Mouse (Mus musculus): Measurements from ENCODE around the gene Cux2.

- no peak for TF ChIP-seq CHD2 (IDR thresholded peaks at IDR 0.05; ENCODE audit: low read length)
- TF ChIP-seq TBP (IDR thresholded peaks at IDR 0.05; ENCODE audit: low read depth, low read length), result no peak
- TF ChIP-seq MAZ (IDR thresholded peaks at IDR 0.05; ENCODE audit: low read depth, low read length), result no peak
- no peak for TF ChIP-seq MAX (IDR thresholded peaks at IDR 0.05; ENCODE audit: low read length)
- TF ChIP-seq GABPA (IDR thresholded peaks at IDR 0.05; ENCODE audit: low read depth, low read length), result no peak
- TF ChIP-seq CTCF (IDR thresholded peaks at IDR 0.05 in 2 of 3, conservative IDR thresholded peaks at IDR 0.05 in 1 of 3; ENCODE audit: control insufficient read depth in 1 of 3, insufficient read depth in 1 of 3, low read depth in 2 of 3, low read length in 3 of 3, poor library complexity in 1 of 3, severe bottlenecking in 1 of 3), result no peak
- TF ChIP-seq ZKSCAN1 (IDR thresholded peaks at IDR 0.05; ENCODE audit: low read depth, low read length), result no peak
- no peak for TF ChIP-seq NELFE (IDR thresholded peaks at IDR 0.05; ENCODE audit: low read depth, low read length)
- no peak for TF ChIP-seq USF1 (IDR thresholded peaks at IDR 0.05; ENCODE audit: low read depth, low read length)
Observed at GRCm38 (mm10) chr5:121808202-121808601, 241.7 kb downstream of the Cux2 start.
